Mouse (Mus musculus): ENCODE measurements around the gene Dgkd. TPM values are rescaled to one million over a fixed set of nuclear protein-coding genes. Genes with fewer than 3 reads are reported as not detected.
A peak's percentile ranks its signal among the peaks of the same experiment; 100 is the strongest.
"Not testable (repeated sequence)": the region's sequence is repeated elsewhere in the genome, so short reads cannot be mapped to it uniquely, and the experiment has no call there.

Gene Dgkd
- polyA plus RNA-seq, 1 experiment, result 56.0 TPM

- Histone ChIP-seq H3K4me3 (replicated peaks; ENCODE audit: control insufficient read depth, low read depth, low read length) (no peak overlapping the region), H3K27ac (ENCODE audit: control insufficient read depth, insufficient read depth, low read depth, low read length, poor library complexity) (no peak overlapping the region), H3K4me1 (ENCODE audit: control insufficient read depth, insufficient read depth, low read length) (peaks cover 6% of the 10 kb centered on the region; the same call in 1 of the 2 replicates)
- WGBS, result 78% methylated on average over 5 of the region's 5 CpGs
- no peak for TF ChIP-seq CTCF (IDR thresholded peaks at IDR 0.05; ENCODE audit: control insufficient read depth, insufficient read depth, low read length)
- no peak for TF ChIP-seq POLR2A (IDR thresholded peaks at IDR 0.05; ENCODE audit: borderline replicate concordance, control insufficient read depth, low read depth, low read length)
Observed at GRCm38 (mm10) chr1:87825281-87825680, 27.8 kb upstream of the Dgkd start.

- Histone ChIP-seq H3K4me3 (replicated peaks; ENCODE audit: control insufficient read depth, low read depth, low read length) (no peak overlapping the region), H3K4me1 (ENCODE audit: control insufficient read depth, insufficient read depth, low read length) (peaks cover 6% of the 10 kb centered on the region; the same call in 1 of the 2 replicates), H3K27ac (ENCODE audit: control insufficient read depth, insufficient read depth, low read depth, low read length, poor library complexity) (no peak overlapping the region)
- TF ChIP-seq POLR2A (IDR thresholded peaks at IDR 0.05; ENCODE audit: borderline replicate concordance, control insufficient read depth, low read depth, low read length) (no peak), CTCF (IDR thresholded peaks at IDR 0.05; ENCODE audit: control insufficient read depth, insufficient read depth, low read length) (no peak)
- WGBS, result 86% methylated on average over 6 of the region's 6 CpGs
Observed at GRCm38 (mm10) chr1:87825991-87826390, 27.1 kb upstream of the Dgkd start.

DNA sequence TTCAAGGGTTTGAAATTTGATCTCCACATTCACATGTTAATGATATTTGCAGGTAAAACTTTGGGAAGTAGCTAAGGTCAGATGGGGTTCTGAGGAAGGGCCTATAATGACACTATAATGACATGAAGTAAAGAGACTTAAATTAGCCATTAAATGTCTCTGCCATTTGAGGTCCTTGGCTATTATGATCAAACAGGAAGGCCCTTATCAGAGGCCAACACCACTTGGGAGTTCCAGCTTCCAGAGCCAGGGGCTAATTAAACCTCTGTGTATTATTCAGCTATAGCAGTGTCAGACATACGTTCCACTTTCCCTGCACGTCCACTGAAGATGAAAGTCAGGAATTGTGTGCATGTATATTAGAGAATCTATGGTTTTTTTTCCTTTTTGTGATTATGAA is 26.6 kb upstream of the Dgkd start:
- peaks cover 6% of the 10 kb centered on the region; the same call in 1 of the 2 replicates for H3K4me1 ChIP-seq (ENCODE audit: control insufficient read depth, insufficient read depth, low read length)
- H3K27ac ChIP-seq (ENCODE audit: control insufficient read depth, insufficient read depth, low read depth, low read length, poor library complexity), result no peak overlapping the region
- WGBS, result 78% methylated on average over 2 of the region's 2 CpGs
- H3K4me3 ChIP-seq (replicated peaks; ENCODE audit: control insufficient read depth, low read depth, low read length), result no peak overlapping the region
- no peak for TF ChIP-seq CTCF (IDR thresholded peaks at IDR 0.05; ENCODE audit: control insufficient read depth, insufficient read depth, low read length)
- no peak for TF ChIP-seq POLR2A (IDR thresholded peaks at IDR 0.05; ENCODE audit: borderline replicate concordance, control insufficient read depth, low read depth, low read length)

GRCm38 (mm10) chr1:87827476-87827875 is 25.6 kb upstream of the Dgkd start:
- not testable (repeated sequence) for H3K27ac ChIP-seq (ENCODE audit: control insufficient read depth, insufficient read depth, low read depth, low read length, poor library complexity); H3K4me3 ChIP-seq (replicated peaks; ENCODE audit: control insufficient read depth, low read depth, low read length); H3K4me1 ChIP-seq (ENCODE audit: control insufficient read depth, insufficient read depth, low read length)
- 78% methylated on average over 1 of the region's 1 CpGs for WGBS

DNA sequence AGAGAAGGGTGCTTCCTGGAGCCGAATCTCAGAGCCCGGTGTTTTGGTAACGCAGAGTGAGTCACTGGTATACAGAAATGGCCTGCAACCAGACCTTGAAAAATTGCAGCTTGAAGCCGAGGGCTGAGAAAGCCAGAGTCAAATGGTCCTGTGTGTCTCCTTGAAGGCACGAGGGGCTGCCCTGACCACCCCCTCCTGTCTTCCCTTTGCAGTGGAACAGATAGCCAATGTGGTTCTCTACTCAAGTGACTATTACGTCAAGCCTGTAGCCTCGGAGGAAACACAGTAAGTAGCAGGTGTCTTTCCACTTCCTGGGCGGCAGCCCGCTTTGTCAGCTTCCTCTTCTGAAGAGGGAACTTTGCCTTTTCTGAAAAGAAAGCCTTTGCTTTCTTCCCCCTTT is 24.9 kb upstream of the Dgkd start:
- no peak overlapping the region for H3K4me3 ChIP-seq (replicated peaks; ENCODE audit: control insufficient read depth, low read depth, low read length)
- H3K4me1 ChIP-seq (ENCODE audit: control insufficient read depth, insufficient read depth, low read length), result peaks cover 6% of the 10 kb centered on the region; the same call in 1 of the 2 replicates
- peak overlapping the region; percentile 98 for H3K27ac ChIP-seq (ENCODE audit: control insufficient read depth, insufficient read depth, low read depth, low read length, poor library complexity)
- TF ChIP-seq POLR2A (IDR thresholded peaks at IDR 0.05; ENCODE audit: borderline replicate concordance, control insufficient read depth, low read depth, low read length), result peak; percentile 35; the same call in 1 of the 2 replicates
- TF ChIP-seq CTCF (IDR thresholded peaks at IDR 0.05; ENCODE audit: control insufficient read depth, insufficient read depth, low read length), result no peak
- WGBS, result 3% methylated on average over 9 of the region's 9 CpGs

- peak overlapping the region; percentile 90 for H3K27ac ChIP-seq (ENCODE audit: control insufficient read depth, insufficient read depth, low read depth, low read length, poor library complexity)
- 29% methylated on average over 7 of the region's 7 CpGs for WGBS
- H3K4me1 ChIP-seq (ENCODE audit: control insufficient read depth, insufficient read depth, low read length), result peaks cover 6% of the 10 kb centered on the region; the same call in 1 of the 2 replicates
Observed at GRCm38 (mm10) chr1:87828926-87829580, 24.0 kb upstream of the Dgkd start.

GRCm38 (mm10) chr1:87829621-87830211 is 23.4 kb upstream of the Dgkd start:
- WGBS, result 8% methylated on average over 6 of the region's 6 CpGs
- H3K27ac ChIP-seq (ENCODE audit: control insufficient read depth, insufficient read depth, low read depth, low read length, poor library complexity), result peak overlapping the region; percentile 90
- peaks cover 6% of the 10 kb centered on the region; the same call in 1 of the 2 replicates for H3K4me1 ChIP-seq (ENCODE audit: control insufficient read depth, insufficient read depth, low read length)
- TF ChIP-seq POLR2A (IDR thresholded peaks at IDR 0.05; ENCODE audit: borderline replicate concordance, control insufficient read depth, low read depth, low read length) (no peak), CTCF (IDR thresholded peaks at IDR 0.05; ENCODE audit: control insufficient read depth, insufficient read depth, low read length) (no peak)
- no peak overlapping the region for H3K4me3 ChIP-seq (replicated peaks; ENCODE audit: control insufficient read depth, low read depth, low read length)

More at GRCm38 (mm10) chr1:87828926-87829580, 24.0 kb upstream of the Dgkd start:
- H3K4me3 ChIP-seq (replicated peaks; ENCODE audit: control insufficient read depth, low read depth, low read length), result no peak overlapping the region
- TF ChIP-seq POLR2A (IDR thresholded peaks at IDR 0.05; ENCODE audit: borderline replicate concordance, control insufficient read depth, low read depth, low read length), result no peak

DNA sequence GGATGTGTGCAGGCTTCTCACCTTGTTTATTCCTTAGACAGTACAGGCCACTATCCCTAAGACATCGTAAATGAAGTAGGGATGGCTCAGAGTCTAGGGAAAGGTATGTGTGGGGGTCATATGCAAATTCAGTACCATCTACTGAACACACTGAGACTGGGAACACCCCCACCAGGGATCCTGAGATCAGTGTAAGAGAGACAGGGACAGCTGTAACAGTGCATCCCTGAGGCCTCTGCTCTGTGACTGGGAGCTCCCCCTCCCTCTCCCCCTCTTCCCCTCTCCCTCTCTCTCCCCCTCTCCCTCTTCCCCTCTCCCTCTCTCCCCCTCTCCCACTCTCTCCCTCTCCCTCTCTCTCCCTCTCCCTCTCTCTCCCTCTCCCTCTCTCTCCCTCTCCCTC is 16.6 kb upstream of the Dgkd start:
- H3K4me3 ChIP-seq (replicated peaks; ENCODE audit: control insufficient read depth, low read depth, low read length), result no peak overlapping the region
- peaks cover 2% of the 10 kb centered on the region; the same call in 1 of the 2 replicates for H3K4me1 ChIP-seq (ENCODE audit: control insufficient read depth, insufficient read depth, low read length)
- H3K27ac ChIP-seq (ENCODE audit: control insufficient read depth, insufficient read depth, low read depth, low read length, poor library complexity), result no peak overlapping the region
- WGBS, result 90% methylated on average over 1 of the region's 1 CpGs
- TF ChIP-seq POLR2A (IDR thresholded peaks at IDR 0.05; ENCODE audit: borderline replicate concordance, control insufficient read depth, low read depth, low read length), result no peak
- TF ChIP-seq CTCF (IDR thresholded peaks at IDR 0.05; ENCODE audit: control insufficient read depth, insufficient read depth, low read length), result no peak

All from bone marrow, adult 2 months (tissue).